Mouse (Mus musculus) cerebellum, adult 2 months (tissue): ENCODE results near the gene Ssbp3. TPM values are rescaled to one million over a fixed set of nuclear protein-coding genes. Genes with fewer than 3 reads are reported as not detected.

Experiments used
- DNase-seq, 2 experiments: peaks; one replicate each; pipeline ENCODE4 v3.0.0; 2021
- H3K27ac ChIP-seq: fragments of 200-500 bp; 2 replicates; pipeline ENCODE4 v1.5.1; 2012; ENCODE audit warnings: low read length, control low read depth, inconsistent platforms; ENCODE audit not compliant: insufficient read depth
- H3K27me3 ChIP-seq: fragments of 200-500 bp; 2 replicates; pipeline ENCODE4 v1.6.1; 2012; ENCODE audit warnings: inconsistent platforms, mild to moderate bottlenecking, low read length, moderate library complexity; ENCODE audit not compliant: control insufficient read depth, insufficient read depth
- H3K4me1 ChIP-seq: fragments of 200-500 bp; 2 replicates; pipeline ENCODE4 v1.6.1; 2011; ENCODE audit warnings: low read length; ENCODE audit not compliant: control insufficient read depth, insufficient read depth
- H3K4me3 ChIP-seq: fragments of 200-500 bp; replicated peaks from 2 replicates; pipeline ENCODE3; 2011; ENCODE audit warnings: mild to moderate bottlenecking, low read depth, low read length, control low read depth; ENCODE audit not compliant: insufficient read depth
- CTCF ChIP-seq: fragments of 200-500 bp; IDR thresholded peaks from 2 replicates; pipeline ENCODE4 v1.5.1; 2011; ENCODE audit warnings: low read depth, mild to moderate bottlenecking, control low read depth, low read length, moderate library complexity, borderline replicate concordance; ENCODE audit not compliant: insufficient read depth
- POLR2A ChIP-seq: fragments of 200-500 bp; IDR thresholded peaks from 2 replicates; pipeline ENCODE4 v1.6.1; 2011; ENCODE audit warnings: low read length, control low read depth, borderline replicate concordance; ENCODE audit not compliant: insufficient read depth
- WGBS: fragments of 180-500 bp; shearing (Covaris S2); methylation state at CpG from one replicate; pipeline ENCODE4 v1.1.7; 2018; 5-methylcytosine and 5-hydroxymethylcytosine counted together
- polyA plus RNA-seq: library from polyadenylated mRNA; depleted of rRNA; stranded (reverse); fragments of >200 nt; gene quantifications from 2 replicates; pipeline ENCODE4 v1.2.3, GENCODE M21; 2012

Gene Ssbp3
- polyA plus RNA-seq, 1 experiment: 126 TPM

- Histone ChIP-seq H3K27ac (0 out of 2 replicates have a peak overlapping the region, but pooled peaks have one; percentile 18), H3K4me1 (peaks cover 55% of the 10 kb centered on the region), H3K27me3 (no peaks in the 10 kb centered on the region), H3K4me3 (no peak overlapping the region)
- 18% methylated on average over 7 of the region's 7 CpGs for WGBS
- DNase-seq: peak; percentile 86 to 87
- TF ChIP-seq POLR2A: no peak
- TF ChIP-seq CTCF: peak; percentile 84
Observed at GRCm38 (mm10) chr4:106987725-106988364, 77.3 kb downstream of the Ssbp3 start.

DNA sequence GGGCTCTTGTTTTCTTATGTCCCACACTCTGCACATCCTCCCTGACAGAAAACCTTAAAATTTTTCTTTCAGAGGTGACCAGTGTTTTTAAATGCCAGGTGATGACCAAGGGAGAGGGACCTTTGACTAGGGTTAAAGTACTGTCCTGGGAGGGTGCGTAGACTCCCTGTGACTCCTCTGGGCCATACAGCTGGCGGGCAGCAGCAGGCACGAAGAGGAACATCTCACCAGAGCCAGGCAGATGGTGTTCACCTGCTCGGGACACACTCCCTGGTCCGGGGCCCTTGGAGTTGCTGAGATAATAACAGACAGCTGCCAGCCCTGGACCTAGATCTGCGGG is 78.4 kb downstream of the Ssbp3 start:
- 62% methylated on average over 6 of the region's 6 CpGs for WGBS
- DNase-seq: no peak
- Histone ChIP-seq H3K4me1 (peaks cover 56% of the 10 kb centered on the region), H3K27ac (no peak overlapping the region), H3K4me3 (no peak overlapping the region), H3K27me3 (no peaks in the 10 kb centered on the region)
- no peak for TF ChIP-seq POLR2A
- no peak for TF ChIP-seq CTCF

DNA sequence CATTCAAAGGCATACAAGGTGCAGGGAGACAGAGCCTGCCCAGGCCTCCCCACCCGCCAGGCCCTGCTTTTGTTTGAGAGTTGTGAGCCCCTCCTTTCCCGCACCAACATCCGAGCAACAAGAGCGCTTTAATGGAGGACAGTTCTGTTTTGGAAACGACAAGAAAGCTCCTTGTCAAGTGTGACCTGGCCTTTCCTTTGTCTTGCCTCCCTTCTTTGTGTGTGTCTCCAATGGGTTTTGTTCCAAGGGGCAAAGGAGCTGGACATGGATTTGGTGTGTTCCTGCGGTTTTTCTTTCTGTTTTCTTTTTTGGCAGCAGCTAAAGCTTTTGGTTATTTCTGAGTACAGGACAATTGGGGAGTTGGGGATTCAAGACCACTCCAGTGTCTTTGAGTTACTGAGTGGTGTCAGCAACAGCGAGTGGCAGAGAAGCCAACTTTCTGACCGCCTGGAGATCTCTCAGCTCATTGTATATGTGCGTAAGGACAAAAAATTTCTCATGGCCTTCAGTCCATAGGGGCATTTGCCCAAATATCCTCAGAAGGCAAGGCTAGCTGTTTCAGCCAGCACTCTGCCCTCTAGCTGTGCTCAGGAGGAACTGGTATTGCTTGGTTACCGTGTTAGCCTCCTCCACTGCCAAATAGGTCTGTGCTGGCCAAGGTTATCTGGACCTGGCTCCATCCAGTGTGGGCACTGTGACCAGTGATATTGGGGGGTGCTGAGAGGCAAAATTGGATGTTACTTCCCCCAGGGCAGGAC is 78.9 kb downstream of the Ssbp3 start:
- Histone ChIP-seq H3K27ac (no peak overlapping the region), H3K27me3 (no peaks in the 10 kb centered on the region), H3K4me3 (no peak overlapping the region), H3K4me1 (peaks cover 57% of the 10 kb centered on the region)
- peak; percentile 71 to 80 for DNase-seq
- TF ChIP-seq POLR2A: no peak
- TF ChIP-seq CTCF: peak; percentile 81
- WGBS: 40% methylated on average over 10 of the region's 10 CpGs

DNA sequence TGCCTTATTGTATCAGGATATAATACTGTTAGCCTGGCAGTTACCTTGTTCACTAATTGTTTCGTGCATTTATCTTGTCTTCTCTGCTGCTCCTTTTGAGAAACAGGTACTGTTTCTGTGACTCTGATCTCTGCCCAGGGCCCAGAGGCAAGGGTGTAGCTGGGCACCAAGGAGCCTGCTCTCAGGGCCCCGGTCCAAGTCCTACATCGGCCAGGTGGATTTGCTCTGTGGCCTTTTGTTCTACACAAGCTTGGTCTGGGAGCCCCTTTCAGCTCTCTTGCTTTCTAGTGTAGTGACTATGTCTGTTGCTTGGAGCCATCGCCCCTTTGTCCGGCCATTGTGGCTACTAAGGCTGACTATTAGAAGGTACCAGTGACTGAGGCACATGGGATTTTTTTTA is 82.6 kb downstream of the Ssbp3 start:
- Histone ChIP-seq H3K4me1 (peaks cover 65% of the 10 kb centered on the region), H3K27me3 (no peaks in the 10 kb centered on the region)
- TF ChIP-seq POLR2A: no peak
- no peak for TF ChIP-seq CTCF

GRCm38 (mm10) chr4:106994252-106994651 is 83.8 kb downstream of the Ssbp3 start:
- 13% methylated on average over 5 of the region's 5 CpGs for WGBS
- Histone ChIP-seq H3K4me3 (no peak overlapping the region), H3K27ac (no peak overlapping the region)

More for the DNA sequence above, 82.6 kb downstream of the Ssbp3 start:
- no peak for DNase-seq
- no peak overlapping the region for H3K4me3 ChIP-seq
- H3K27ac ChIP-seq: no peak overlapping the region
- WGBS: 71% methylated on average over 5 of the region's 5 CpGs

DNA sequence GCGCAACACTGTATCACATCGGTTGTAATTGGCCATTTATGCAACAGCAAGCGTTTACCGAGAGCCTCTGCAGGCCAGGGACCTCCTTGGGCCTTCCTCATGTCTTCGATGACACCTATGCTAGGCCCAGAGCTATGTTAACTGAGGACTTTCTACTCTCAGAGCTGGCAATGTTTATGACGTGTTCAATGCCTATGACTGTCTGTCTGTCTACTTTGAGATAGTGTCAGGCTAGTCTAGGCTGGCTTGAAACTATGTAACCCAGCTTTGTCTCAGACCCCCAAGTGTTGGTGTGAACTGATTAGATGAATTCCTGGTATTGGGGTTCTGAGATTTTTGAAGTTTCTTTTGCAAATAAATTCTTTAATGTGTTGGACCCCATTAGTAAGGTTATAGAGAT is 84.6 kb downstream of the Ssbp3 start:
- H3K4me1 ChIP-seq: peaks cover 65% of the 10 kb centered on the region
- no peak overlapping the region for H3K27ac ChIP-seq
- H3K4me3 ChIP-seq: no peak overlapping the region
- no peaks in the 10 kb centered on the region for H3K27me3 ChIP-seq
- no peak for TF ChIP-seq POLR2A
- TF ChIP-seq CTCF: no peak
- DNase-seq: no peak
- WGBS: 57% methylated on average over 6 of the region's 6 CpGs

More at GRCm38 (mm10) chr4:106994252-106994651, 83.8 kb downstream of the Ssbp3 start:
- H3K27me3 ChIP-seq: no peaks in the 10 kb centered on the region
- H3K4me1 ChIP-seq: peaks cover 63% of the 10 kb centered on the region
- TF ChIP-seq CTCF: no peak
- no peak for TF ChIP-seq POLR2A
- DNase-seq: peak; percentile 61 to 81

DNA sequence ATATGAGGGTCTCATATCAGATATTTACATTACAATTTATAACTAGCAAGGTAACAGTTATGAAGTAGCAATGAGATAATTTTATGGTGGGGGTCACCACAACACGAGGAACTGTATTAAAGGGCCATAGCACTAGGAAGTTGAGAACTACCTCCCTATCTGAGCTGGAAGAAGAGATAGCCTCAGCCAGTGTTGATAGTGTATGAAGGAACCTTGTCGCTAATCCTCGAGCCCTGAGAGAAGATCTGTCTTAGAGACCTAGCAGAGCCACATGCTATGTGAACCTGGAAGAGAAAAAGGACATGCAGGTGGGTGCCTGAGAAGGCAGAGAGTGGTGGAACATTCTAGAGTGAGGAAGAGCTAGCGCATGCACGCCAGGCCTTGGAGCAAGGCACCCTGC is 85.0 kb downstream of the Ssbp3 start:
- no peak for DNase-seq
- no peak overlapping the region for H3K4me3 ChIP-seq
- H3K27ac ChIP-seq: no peak overlapping the region; the same call in 1 of the 2 replicates
- H3K4me1 ChIP-seq: peaks cover 70% of the 10 kb centered on the region
- WGBS: 57% methylated on average over 5 of the region's 5 CpGs
- no peak for TF ChIP-seq CTCF
- TF ChIP-seq POLR2A: no peak
- no peaks in the 10 kb centered on the region for H3K27me3 ChIP-seq

DNA sequence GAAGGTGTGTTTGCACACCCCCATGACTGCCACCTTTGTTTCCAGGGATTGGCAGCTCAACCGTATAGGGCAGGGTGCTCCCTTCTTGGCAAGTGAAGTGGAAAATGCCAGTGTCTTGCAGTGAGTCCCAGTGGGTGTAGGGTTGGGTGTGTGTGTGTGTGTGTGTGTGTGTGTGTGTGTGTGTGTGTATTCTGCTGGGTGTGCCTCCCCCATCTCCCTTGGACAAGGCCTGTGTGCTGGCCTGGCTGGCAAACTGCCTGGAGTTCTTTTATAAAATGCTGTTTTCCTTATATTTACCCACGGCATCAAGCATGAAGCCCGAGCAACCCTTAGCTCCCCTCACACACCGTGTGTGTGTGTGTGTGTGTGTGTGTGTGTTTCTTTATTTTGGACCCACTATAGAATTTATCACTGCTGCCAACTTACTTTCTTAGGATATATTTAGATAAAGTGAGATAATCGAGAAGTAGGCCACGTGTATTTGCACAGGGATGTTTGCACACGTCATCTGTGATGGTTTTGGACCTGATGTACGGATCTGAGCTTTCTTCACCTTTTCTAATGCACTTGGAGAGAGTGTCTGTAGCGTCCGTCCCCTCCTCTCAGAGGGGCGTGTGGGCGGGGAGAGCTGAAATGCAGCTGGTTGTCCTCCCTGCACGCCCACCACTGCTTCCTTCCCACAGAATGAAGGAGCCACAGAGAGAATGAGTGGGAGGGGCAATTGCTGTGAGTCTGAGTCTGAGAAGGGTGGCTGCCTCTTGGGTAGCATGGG is 86.0 kb downstream of the Ssbp3 start:
- no peaks in the 10 kb centered on the region for H3K27me3 ChIP-seq
- peaks cover 79% of the 10 kb centered on the region for H3K4me1 ChIP-seq
- no peak overlapping the region for H3K27ac ChIP-seq
- H3K4me3 ChIP-seq: no peak overlapping the region
- 55% methylated on average over 13 of the region's 13 CpGs for WGBS
- no peak for DNase-seq
- TF ChIP-seq CTCF: no peak
- TF ChIP-seq POLR2A: no peak
